Mouse (Mus musculus) forebrain, embryonic 15.5 days (tissue): ENCODE results near the gene Ago1. TPM values are rescaled to one million over a fixed set of nuclear protein-coding genes. Genes with fewer than 3 reads are reported as not detected.

Experiments used
- ATAC-seq: fragments of 200-750 bp; cut with Nextera tagmentation; replicated peaks from 2 replicates; pipeline ENCODE4 v1.8.0; 2017; ENCODE audit warnings: mild to moderate bottlenecking, moderate TSS enrichment, moderate library complexity
- H3K27ac ChIP-seq: fragments of 300-500 bp; sonication (generic); replicated peaks from 2 replicates; pipeline ENCODE4 v1.5.1; 2015; ENCODE audit warnings: mild to moderate bottlenecking, inconsistent platforms
- H3K27me3 ChIP-seq: fragments of 300-500 bp; sonication (generic); 2 replicates; pipeline ENCODE4 v1.6.1; 2015; ENCODE audit warnings: inconsistent platforms
- H3K36me3 ChIP-seq: fragments of 300-500 bp; sonication (generic); 2 replicates; pipeline ENCODE4 v1.6.1; 2015; ENCODE audit warnings: mild to moderate bottlenecking, inconsistent platforms
- H3K4me1 ChIP-seq: fragments of 300-500 bp; sonication (generic); 2 replicates; pipeline ENCODE4 v1.6.1; 2015; ENCODE audit warnings: inconsistent platforms
- H3K4me2 ChIP-seq: fragments of 300-500 bp; sonication (generic); replicated peaks from 2 replicates; pipeline ENCODE4 v1.6.1; 2015; ENCODE audit warnings: mild to moderate bottlenecking, inconsistent platforms
- H3K4me3 ChIP-seq: fragments of 300-500 bp; sonication (generic); 2 replicates; pipeline ENCODE4 v1.5.1; 2015; ENCODE audit warnings: mild to moderate bottlenecking, inconsistent platforms
- H3K9ac ChIP-seq: fragments of 300-500 bp; sonication (generic); replicated peaks from 2 replicates; pipeline ENCODE4 v1.6.1; 2015; ENCODE audit warnings: mild to moderate bottlenecking, inconsistent platforms
- H3K9me3 ChIP-seq: fragments of 300-500 bp; sonication (generic); 2 replicates; pipeline ENCODE4 v1.6.1; 2016; ENCODE audit warnings: inconsistent platforms
- WGBS: fragments of 180-500 bp; shearing (Covaris S2); methylation state at CpG from one replicate; pipeline ENCODE4 v1.1.7; 2015; ENCODE audit warnings: mixed read lengths; 5-methylcytosine and 5-hydroxymethylcytosine counted together
- polyA plus RNA-seq: library from polyadenylated mRNA; unstranded; fragments of >200 nt; fragmentation: Nextera tagmentation; extraction: Ambion mirVana; gene quantifications from 2 replicates; pipeline ENCODE4 v1.2.1, GENCODE M21; 2015

The Ago1 gene
- polyA plus RNA-seq = 15.3 and 17.2 TPM in 2 replicates

GRCm38 (mm10) chr4:126468285-126468901 lies at the start of gene Ago1:
TSS of gene Ago1 (minus strand) at chr4:126468583.
- WGBS = under 1% methylated on average over 50 of the region's 55 CpGs
- H3K36me3 ChIP-seq = no peaks in the 10 kb centered on the region

GRCm38 (mm10) chr4:126512308-126513066 lies 44.1 kb upstream of the Ago1 start:
- Histone ChIP-seq H3K9ac (no peak overlapping the region), H3K9me3 (no peaks in the 10 kb centered on the region), H3K27me3 (no peaks in the 10 kb centered on the region), H3K4me2 (no peak overlapping the region), H3K4me3 (no peak overlapping the region), H3K27ac (no peak overlapping the region), H3K36me3 (peaks cover 59% of the 10 kb centered on the region), H3K4me1 (no peaks in the 10 kb centered on the region)
- no peak for ATAC-seq
- WGBS = 88% methylated on average over 6 of the region's 6 CpGs

More at GRCm38 (mm10) chr4:126468285-126468901, at the start of gene Ago1:
- Histone ChIP-seq H3K27me3 (no peaks in the 10 kb centered on the region), H3K4me1 (peaks cover 47% of the 10 kb centered on the region), H3K4me2 (peak within 1 kb of the TSS; percentile 73), H3K27ac (peak within 1 kb of the TSS; percentile 98), H3K9me3 (no peaks in the 10 kb centered on the region), H3K4me3 (peak within 1 kb of the TSS; percentile 93), H3K9ac (peak within 1 kb of the TSS; percentile 98)
- ATAC-seq = peak; percentile 87

GRCm38 (mm10) chr4:126511013-126511412 lies 42.6 kb upstream of the Ago1 start:
- no peak overlapping the region for H3K4me2 ChIP-seq
- no peaks in the 10 kb centered on the region for H3K4me1 ChIP-seq
- 90% methylated on average over 5 of the region's 5 CpGs for whole genome bisulfite sequencing
- H3K27ac ChIP-seq = no peak overlapping the region
- no peak overlapping the region for H3K4me3 ChIP-seq
- no peak overlapping the region for H3K9ac ChIP-seq
- H3K9me3 ChIP-seq = no peaks in the 10 kb centered on the region
- ATAC-seq = no peak
- H3K27me3 ChIP-seq = no peaks in the 10 kb centered on the region
- H3K36me3 ChIP-seq = peaks cover 60% of the 10 kb centered on the region

GRCm38 (mm10) chr4:126509072-126509471 lies 40.7 kb upstream of the Ago1 start:
- H3K4me2 ChIP-seq = no peak overlapping the region
- H3K27me3 ChIP-seq = no peaks in the 10 kb centered on the region
- no peak for ATAC-seq
- no peak overlapping the region for H3K4me3 ChIP-seq
- WGBS = 99% methylated on average over 2 of the region's 2 CpGs
- H3K27ac ChIP-seq = no peak overlapping the region
- H3K4me1 ChIP-seq = no peaks in the 10 kb centered on the region
- H3K9me3 ChIP-seq = no peaks in the 10 kb centered on the region
- H3K9ac ChIP-seq = no peak overlapping the region
- peaks cover 62% of the 10 kb centered on the region for H3K36me3 ChIP-seq

- no peaks in the 10 kb centered on the region for H3K4me1 ChIP-seq
- 76% methylated on average over 14 of the region's 14 CpGs for WGBS
- H3K27ac ChIP-seq = no peak overlapping the region
- no peak overlapping the region for H3K9ac ChIP-seq
- no peak overlapping the region for H3K4me3 ChIP-seq
- no peak for ATAC-seq
- H3K36me3 ChIP-seq = peaks cover 64% of the 10 kb centered on the region
- no peaks in the 10 kb centered on the region for H3K27me3 ChIP-seq
- no peaks in the 10 kb centered on the region for H3K9me3 ChIP-seq
- no peak overlapping the region for H3K4me2 ChIP-seq
These were observed 39.9 kb upstream of the Ago1 start for GRCm38 (mm10) chr4:126508110-126508899.

- H3K4me1 ChIP-seq = no peaks in the 10 kb centered on the region
- no peak overlapping the region for H3K4me3 ChIP-seq
- no peaks in the 10 kb centered on the region for H3K9me3 ChIP-seq
- WGBS = 58% methylated on average over 8 of the region's 8 CpGs
- H3K27ac ChIP-seq = no peak overlapping the region
- peaks cover 28% of the 10 kb centered on the region for H3K36me3 ChIP-seq
- no peak overlapping the region for H3K9ac ChIP-seq
- H3K27me3 ChIP-seq = no peaks in the 10 kb centered on the region
- H3K4me2 ChIP-seq = no peak overlapping the region
- no peak for ATAC-seq
These were observed 34.6 kb upstream of the Ago1 start for GRCm38 (mm10) chr4:126502977-126503309.

- Histone ChIP-seq H3K27ac (no peak overlapping the region), H3K4me3 (no peak overlapping the region), H3K9ac (no peak overlapping the region), H3K36me3 (peaks cover 26% of the 10 kb centered on the region), H3K27me3 (no peaks in the 10 kb centered on the region), H3K4me2 (no peak overlapping the region), H3K9me3 (no peaks in the 10 kb centered on the region), H3K4me1 (no peaks in the 10 kb centered on the region)
- 66% methylated on average over 6 of the region's 6 CpGs for WGBS
- ATAC-seq = no peak
These were observed 34.0 kb upstream of the Ago1 start for GRCm38 (mm10) chr4:126502141-126502976.

GRCm38 (mm10) chr4:126498601-126499000 lies 30.2 kb upstream of the Ago1 start:
- Histone ChIP-seq H3K4me2 (no peak overlapping the region), H3K4me1 (no peaks in the 10 kb centered on the region), H3K9me3 (no peaks in the 10 kb centered on the region), H3K36me3 (peaks cover 22% of the 10 kb centered on the region), H3K27ac (no peak overlapping the region), H3K9ac (no peak overlapping the region), H3K4me3 (no peak overlapping the region), H3K27me3 (no peaks in the 10 kb centered on the region)
- no peak for ATAC-seq
- WGBS = 85% methylated on average over 1 of the region's 1 CpGs

- WGBS = 90% methylated on average over 2 of the region's 2 CpGs
These were observed 28.6 kb upstream of the Ago1 start for GRCm38 (mm10) chr4:126496963-126497362.

GRCm38 (mm10) chr4:126495942-126496790 lies 27.8 kb upstream of the Ago1 start:
- ATAC-seq = no peak
- Histone ChIP-seq H3K9me3 (no peaks in the 10 kb centered on the region), H3K27me3 (no peaks in the 10 kb centered on the region), H3K27ac (no peak overlapping the region), H3K36me3 (peaks cover 41% of the 10 kb centered on the region), H3K4me2 (no peak overlapping the region), H3K4me3 (no peak overlapping the region), H3K9ac (no peak overlapping the region), H3K4me1 (no peaks in the 10 kb centered on the region)
- WGBS = 80% methylated on average over 5 of the region's 5 CpGs

More at GRCm38 (mm10) chr4:126496963-126497362, 28.6 kb upstream of the Ago1 start:
- no peak for ATAC-seq
- Histone ChIP-seq H3K27me3 (no peaks in the 10 kb centered on the region), H3K4me3 (no peak overlapping the region), H3K4me2 (no peak overlapping the region), H3K36me3 (peaks cover 33% of the 10 kb centered on the region), H3K9ac (no peak overlapping the region), H3K27ac (no peak overlapping the region), H3K4me1 (no peaks in the 10 kb centered on the region), H3K9me3 (no peaks in the 10 kb centered on the region)

GRCm38 (mm10) chr4:126495453-126495852 lies 27.1 kb upstream of the Ago1 start:
- Histone ChIP-seq H3K9ac (no peak overlapping the region), H3K36me3 (peaks cover 46% of the 10 kb centered on the region), H3K4me3 (no peak overlapping the region), H3K27ac (no peak overlapping the region), H3K27me3 (no peaks in the 10 kb centered on the region), H3K4me2 (no peak overlapping the region), H3K9me3 (no peaks in the 10 kb centered on the region), H3K4me1 (no peaks in the 10 kb centered on the region)
- 69% methylated on average over 5 of the region's 5 CpGs for WGBS
- ATAC-seq = no peak
